Mouse (Mus musculus) lung, embryonic 14.5 days (tissue): ENCODE results near the gene Crtc2. TPM values are rescaled to one million over a fixed set of nuclear protein-coding genes. Genes with fewer than 3 reads are reported as not detected.

Experiments used
- ATAC-seq: fragments of 200-750 bp; cut with Nextera tagmentation; 2 replicates; pipeline ENCODE4 v1.8.0; 2017; ENCODE audit warnings: mild to moderate bottlenecking, moderate TSS enrichment, moderate library complexity; ENCODE audit not compliant: insufficient read depth
- DNase-seq: peaks from one replicate; pipeline ENCODE4 v3.0.0-alpha.2; 2015
- H3K27ac ChIP-seq: fragments of 300-500 bp; sonication (generic); 2 replicates; pipeline ENCODE4 v1.5.1; 2014; ENCODE audit warnings: low read depth, mild to moderate bottlenecking, moderate library complexity
- H3K27me3 ChIP-seq: fragments of 300-500 bp; sonication (generic); 2 replicates; pipeline ENCODE4 v1.6.1; 2014; ENCODE audit warnings: low read length, control low read depth; ENCODE audit not compliant: insufficient read depth
- H3K36me3 ChIP-seq: fragments of 300-500 bp; sonication (generic); 2 replicates; pipeline ENCODE4 v1.6.1; 2014; ENCODE audit warnings: control low read depth; ENCODE audit not compliant: insufficient read depth
- H3K4me1 ChIP-seq: fragments of 300-500 bp; sonication (generic); 2 replicates; pipeline ENCODE4 v1.6.1; 2014; ENCODE audit warnings: antibody characterized with exemption, control low read depth; ENCODE audit not compliant: insufficient read depth
- H3K4me2 ChIP-seq: fragments of 300-500 bp; sonication (generic); 2 replicates; pipeline ENCODE4 v1.6.1; 2014; ENCODE audit warnings: mild to moderate bottlenecking
- H3K4me3 ChIP-seq: fragments of 300-500 bp; sonication (generic); 2 replicates; pipeline ENCODE4 v1.5.1; 2014; ENCODE audit warnings: low read depth, low read length
- H3K9ac ChIP-seq: fragments of 300-500 bp; sonication (generic); 2 replicates; pipeline ENCODE4 v1.6.1; 2014
- H3K9me3 ChIP-seq: fragments of 300-500 bp; sonication (generic); 2 replicates; pipeline ENCODE4 v1.6.1; 2016; ENCODE audit warnings: low read depth, low read length, control low read depth
- CTCF ChIP-seq: IDR thresholded peaks from 2 replicates; pipeline ENCODE4 v1.5.1; 2016; ENCODE audit warnings: antibody characterized with exemption, low read depth
- WGBS: fragments of 180-500 bp; shearing (Covaris S2); extraction: QIAGEN DNeasy Blood & Tissue Kit; methylation state at CpG from one replicate; pipeline ENCODE4 v1.1.7; 2014; 5-methylcytosine and 5-hydroxymethylcytosine counted together
- polyA plus RNA-seq: library from polyadenylated mRNA; unstranded; fragments of >200 nt; fragmentation: Nextera tagmentation; extraction: Ambion mirVana; gene quantifications from 2 replicates; pipeline ENCODE4 v1.2.1, GENCODE M21; 2014

The Crtc2 gene
- polyA plus RNA-seq, 1 experiment from 2014 or later = 19.3 TPM

GRCm38 (mm10) chr3:90254419-90255193 is 643 bp downstream of the Crtc2 start:
- under 1% methylated on average over 41 of the region's 41 CpGs for WGBS
- H3K9me3 ChIP-seq = no peaks in the 10 kb centered on the region
- ATAC-seq (peak; percentile 68), DNase-seq (peak; percentile 22)
- H3K36me3 ChIP-seq = peaks cover 44% of the 10 kb centered on the region
- peak overlapping the region; percentile 88 for H3K4me2 ChIP-seq
- peak overlapping the region; percentile 85 for H3K27ac ChIP-seq
- no peaks in the 10 kb centered on the region for H3K27me3 ChIP-seq
- peaks cover 4% of the 10 kb centered on the region for H3K4me1 ChIP-seq
- H3K4me3 ChIP-seq = peak overlapping the region; percentile 86
- no peak for TF ChIP-seq CTCF
- peak overlapping the region; percentile 85 for H3K9ac ChIP-seq

- Histone ChIP-seq H3K4me2 (peak overlapping the region; percentile 88), H3K9me3 (no peaks in the 10 kb centered on the region), H3K9ac (peak overlapping the region; percentile 85), H3K27me3 (no peaks in the 10 kb centered on the region), H3K36me3 (peaks cover 48% of the 10 kb centered on the region), H3K4me3 (peak overlapping the region; percentile 86), H3K4me1 (peaks cover 4% of the 10 kb centered on the region), H3K27ac (no peak overlapping the region; the same call in 1 of the 2 replicates)
- DNase-seq (no peak), ATAC-seq (no peak)
- 6% methylated on average over 2 of the region's 2 CpGs for WGBS
- no peak for TF ChIP-seq CTCF
Measured at GRCm38 (mm10) chr3:90255194-90255565, 1.2 kb downstream of the Crtc2 start.

- ATAC-seq (no peak), DNase-seq (no peak)
- Histone ChIP-seq H3K36me3 (peaks cover 48% of the 10 kb centered on the region), H3K27me3 (no peaks in the 10 kb centered on the region), H3K9me3 (no peaks in the 10 kb centered on the region), H3K4me2 (peak overlapping the region; percentile 88), H3K27ac (no peak overlapping the region), H3K4me1 (peaks cover 4% of the 10 kb centered on the region), H3K4me3 (0 out of 2 replicates have a peak overlapping the region, but pooled peaks have one; percentile 86), H3K9ac (no peak overlapping the region)
- TF ChIP-seq CTCF = no peak
- WGBS = 93% methylated on average over 14 of the region's 14 CpGs
Measured at GRCm38 (mm10) chr3:90255784-90256353, 1.9 kb downstream of the Crtc2 start.

GRCm38 (mm10) chr3:90256731-90257530 is 3.0 kb downstream of the Crtc2 start:
- no peak for ATAC-seq
- 79% methylated on average over 19 of the region's 19 CpGs for WGBS
- DNase-seq = no peak
- Histone ChIP-seq H3K4me1 (peaks cover 4% of the 10 kb centered on the region), H3K27ac (no peak overlapping the region), H3K4me2 (no peak overlapping the region), H3K4me3 (no peak overlapping the region), H3K9me3 (no peaks in the 10 kb centered on the region), H3K36me3 (peaks cover 49% of the 10 kb centered on the region), H3K27me3 (no peaks in the 10 kb centered on the region), H3K9ac (no peak overlapping the region)
- no peak for TF ChIP-seq CTCF

- DNase-seq (no peak), ATAC-seq (no peak)
- Histone ChIP-seq H3K36me3 (peaks cover 65% of the 10 kb centered on the region), H3K9me3 (no peaks in the 10 kb centered on the region), H3K4me1 (peaks cover 4% of the 10 kb centered on the region), H3K27me3 (no peaks in the 10 kb centered on the region), H3K4me2 (no peak overlapping the region), H3K9ac (no peak overlapping the region), H3K27ac (no peak overlapping the region), H3K4me3 (no peak overlapping the region)
- WGBS = 88% methylated on average over 4 of the region's 4 CpGs
- TF ChIP-seq CTCF = no peak
Measured at GRCm38 (mm10) chr3:90258521-90258920, 4.6 kb downstream of the Crtc2 start.

GRCm38 (mm10) chr3:90263121-90263771 is 9.3 kb downstream of the Crtc2 start:
- no peak for ATAC-seq
- no peak overlapping the region for H3K4me3 ChIP-seq
- no peak overlapping the region for H3K4me2 ChIP-seq
- no peak overlapping the region for H3K27ac ChIP-seq
- no peak for TF ChIP-seq CTCF
- no peak overlapping the region for H3K9ac ChIP-seq
- DNase-seq = no peak
- H3K4me1 ChIP-seq = peaks cover 5% of the 10 kb centered on the region; the same call in 1 of the 2 replicates
- H3K36me3 ChIP-seq = peaks cover 61% of the 10 kb centered on the region
- no peaks in the 10 kb centered on the region for H3K9me3 ChIP-seq
- H3K27me3 ChIP-seq = no peaks in the 10 kb centered on the region
- 95% methylated on average over 5 of the region's 5 CpGs for WGBS
